Mouse (Mus musculus) MEL (cell line): Measurements from ENCODE around the gene Rragc. TPM values are rescaled to one million over a fixed set of nuclear protein-coding genes. Genes with fewer than 3 reads are reported as not detected.

Experiments
- DNase-seq: peaks from one replicate; pipeline ENCODE4 v3.0.0; 2011; ENCODE audit warnings: low read depth, low spot score
- H3K27ac ChIP-seq: 2 replicates; pipeline ENCODE4 v1.5.1; 2012; ENCODE audit warnings: low read depth, mild to moderate bottlenecking, control low read depth, low read length, moderate library complexity; ENCODE audit not compliant: control insufficient read depth
- H3K27me3 ChIP-seq, 2 experiments: fragments of 150-350 bp in 1 of 2; sonication (generic) in 1 of 2; 2 replicates each; pipeline ENCODE4 v1.6.1; 2012; ENCODE audit warnings: low read length in 2 of 2, mild to moderate bottlenecking in 2 of 2, improper control_type of control experiment in 1 of 2, moderate library complexity in 1 of 2; ENCODE audit not compliant: insufficient read depth in 2 of 2, control insufficient read depth in 1 of 2
- H3K36me3 ChIP-seq, 2 experiments: 2 replicates each; pipeline ENCODE4 v1.6.1; 2012 to 2014; ENCODE audit warnings: low read length in 2 of 2, improper control_type of control experiment in 1 of 2, inconsistent platforms in 1 of 2, mild to moderate bottlenecking in 1 of 2; ENCODE audit not compliant: insufficient read depth in 2 of 2, control insufficient read depth in 1 of 2
- H3K4me1 ChIP-seq, 2 experiments: fragments of 150-350 bp in 1 of 2; sonication (generic) in 1 of 2; 2 replicates each; pipeline ENCODE4 v1.6.1; 2012; ENCODE audit warnings: low read length in 2 of 2, improper control_type of control experiment in 1 of 2, mild to moderate bottlenecking in 1 of 2; ENCODE audit not compliant: insufficient read depth in 2 of 2, control insufficient read depth in 1 of 2
- H3K4me3 ChIP-seq, 2 experiments: fragments of 150-350 bp in 1 of 2; sonication (generic) in 1 of 2; 2 replicates each; pipeline ENCODE4 v1.5.1; 2012; ENCODE audit warnings: low read depth in 2 of 2, low read length in 2 of 2, mild to moderate bottlenecking in 2 of 2, moderate library complexity in 2 of 2, control low read depth in 1 of 2, improper control_type of control experiment in 1 of 2; ENCODE audit not compliant: control insufficient read depth in 1 of 2, insufficient read depth in 1 of 2
- H3K79me2 ChIP-seq: 2 replicates; pipeline ENCODE4 v1.6.1; 2012; ENCODE audit warnings: mild to moderate bottlenecking, low read length, moderate library complexity; ENCODE audit not compliant: control insufficient read depth, poor library complexity, insufficient read depth
- H3K9ac ChIP-seq: 2 replicates; pipeline ENCODE4 v1.6.1; 2012; ENCODE audit warnings: low read depth, mild to moderate bottlenecking, control low read depth, low read length, moderate library complexity; ENCODE audit not compliant: control insufficient read depth, poor library complexity, severe bottlenecking
- H3K9me3 ChIP-seq: fragments of 150-350 bp; sonication (generic); replicated peaks from 2 replicates; pipeline ENCODE4 v1.6.1; 2012; ENCODE audit warnings: mild to moderate bottlenecking, low read length, improper control_type of control experiment, moderate library complexity; ENCODE audit not compliant: insufficient read depth
- BHLHE40 ChIP-seq: IDR thresholded peaks from 2 replicates; pipeline ENCODE4 v1.6.1; 2012; ENCODE audit warnings: low read depth, mild to moderate bottlenecking, inconsistent platforms, low read length, improper control_type of control experiment, borderline replicate concordance
- CHD1 ChIP-seq: IDR thresholded peaks from 2 replicates; pipeline ENCODE4 v1.6.1; 2012; ENCODE audit warnings: low read depth, mild to moderate bottlenecking, inconsistent platforms, low read length, improper control_type of control experiment
- E2F4 ChIP-seq: IDR thresholded peaks from 2 replicates; pipeline ENCODE4 v1.6.1; 2011; ENCODE audit warnings: low read depth, low read length, improper control_type of control experiment, borderline replicate concordance
- EP300 ChIP-seq, 2 experiments: IDR thresholded peaks; 2 replicates each; pipeline ENCODE4 v1.6.1; 2011; ENCODE audit warnings: improper control_type of control experiment in 2 of 2, low read length in 2 of 2, low read depth in 1 of 2, mild to moderate bottlenecking in 1 of 2
- ETS1 ChIP-seq: IDR thresholded peaks from 2 replicates; pipeline ENCODE4 v1.6.1; 2012; ENCODE audit warnings: low read depth, mild to moderate bottlenecking, inconsistent platforms, low read length, improper control_type of control experiment, moderate library complexity
- GABPA ChIP-seq: IDR thresholded peaks from 2 replicates; pipeline ENCODE4 v1.6.1; 2012; ENCODE audit warnings: low read depth, mild to moderate bottlenecking, inconsistent platforms, low read length, improper control_type of control experiment, moderate library complexity
- HCFC1 ChIP-seq: IDR thresholded peaks from 2 replicates; pipeline ENCODE4 v1.6.1; 2012; ENCODE audit warnings: low read depth, mild to moderate bottlenecking, inconsistent platforms, low read length, improper control_type of control experiment, moderate library complexity
- JUND ChIP-seq: IDR thresholded peaks from 2 replicates; pipeline ENCODE4 v1.6.1; 2011; ENCODE audit warnings: low read depth, mild to moderate bottlenecking, improper control_type of control experiment, low read length
- MAX ChIP-seq: IDR thresholded peaks from 2 replicates; pipeline ENCODE4 v1.6.1; 2011; ENCODE audit warnings: low read length, improper control_type of control experiment
- MXI1 ChIP-seq: IDR thresholded peaks from 2 replicates; pipeline ENCODE4 v1.6.1; 2011; ENCODE audit warnings: mild to moderate bottlenecking, low read depth, low read length, improper control_type of control experiment
- MYC ChIP-seq: IDR thresholded peaks from 2 replicates; pipeline ENCODE4 v1.6.1; 2011; ENCODE audit warnings: low read depth, mild to moderate bottlenecking, low read length, improper control_type of control experiment, moderate library complexity
- NRF1 ChIP-seq: IDR thresholded peaks from 2 replicates; pipeline ENCODE4 v1.6.1; 2014; ENCODE audit warnings: low read depth, mild to moderate bottlenecking, inconsistent platforms, low read length, improper control_type of control experiment, moderate library complexity; ENCODE audit not compliant: poor library complexity, insufficient read depth, severe bottlenecking
- RAD21 ChIP-seq: IDR thresholded peaks from 2 replicates; pipeline ENCODE4 v1.6.1; 2011; ENCODE audit warnings: mild to moderate bottlenecking, low read depth, low read length, improper control_type of control experiment
- RCOR1 ChIP-seq: IDR thresholded peaks from 2 replicates; pipeline ENCODE4 v1.6.1; 2012; ENCODE audit warnings: low read depth, mild to moderate bottlenecking, inconsistent platforms, low read length, improper control_type of control experiment
- SMC3 ChIP-seq: IDR thresholded peaks from 2 replicates; pipeline ENCODE4 v1.6.1; 2011; ENCODE audit warnings: low read depth, low read length, improper control_type of control experiment
- TAL1 ChIP-seq: IDR thresholded peaks from 2 replicates; pipeline ENCODE4 v1.6.1; 2012; ENCODE audit warnings: mild to moderate bottlenecking, inconsistent platforms, low read length, moderate library complexity, mixed read lengths
- TBP ChIP-seq: IDR thresholded peaks from 2 replicates; pipeline ENCODE4 v1.8.0; 2011; ENCODE audit warnings: low read depth, low read length, improper control_type of control experiment
- USF1 ChIP-seq: IDR thresholded peaks from 2 replicates; pipeline ENCODE4 v1.6.1; 2014; ENCODE audit warnings: low read depth, mild to moderate bottlenecking, inconsistent platforms, low read length, improper control_type of control experiment, moderate library complexity
- USF2 ChIP-seq, 2 experiments: IDR thresholded peaks; 2 replicates each; pipeline ENCODE4 v1.6.1; 2011 to 2012; ENCODE audit warnings: improper control_type of control experiment in 2 of 2, low read length in 2 of 2, borderline replicate concordance in 1 of 2, inconsistent platforms in 1 of 2, low read depth in 1 of 2, mild to moderate bottlenecking in 1 of 2; ENCODE audit not compliant: insufficient read depth in 1 of 2
- ZC3H11A ChIP-seq: IDR thresholded peaks from 2 replicates; pipeline ENCODE4 v1.6.1; 2012; ENCODE audit warnings: low read depth, mild to moderate bottlenecking, inconsistent platforms, low read length, improper control_type of control experiment
- ZMIZ1 ChIP-seq: IDR thresholded peaks from 2 replicates; pipeline ENCODE4 v1.6.1; 2012; ENCODE audit warnings: low read depth, mild to moderate bottlenecking, inconsistent platforms, low read length, improper control_type of control experiment, moderate library complexity
- ZNF384 ChIP-seq: IDR thresholded peaks from 2 replicates; pipeline ENCODE4 v1.6.1; 2012; ENCODE audit warnings: low read depth, mild to moderate bottlenecking, inconsistent platforms, low read length, improper control_type of control experiment
- polyA plus RNA-seq, 2 experiments: library from polyadenylated mRNA; stranded (reverse) in 1 of 2; unstranded in 1 of 2; fragments of >175 nt in 1 of 2; fragments of >200 nt in 1 of 2; gene quantifications; 2 replicates each; pipeline versions ENCODE4 v1.2.1 to v1.2.4; 2012; ENCODE audit warnings: low replicate concordance in 2 of 2, low read depth in 1 of 2; ENCODE audit not compliant: insufficient read length in 2 of 2, insufficient read depth in 1 of 2, missing spikeins in 1 of 2
- total RNA-seq: library from RNA; depleted of rRNA; stranded (reverse); fragments of 300-350 nt; gene quantifications from 2 replicates; pipeline ENCODE4 v1.2.3, GENCODE M21; 2012

The Rragc gene
- total and polyA plus RNA-seq, 3 experiments, result 21.0 to 36.6 TPM; not detected in 1

GRCm38 (mm10) chr4:123916748-123917547 is at the start of gene Rragc (continued):
- TF ChIP-seq USF2 (IDR thresholded peaks at IDR 0.05; ENCODE audit: borderline replicate concordance in 1 of 2, insufficient read depth in 1 of 2, low read depth in 1 of 2, low read length in 2 of 2) (peak; percentile 85 to 98), MYC (peak; percentile 62; the same call in 1 of the 2 replicates), MXI1 (peak; percentile 91), MAX (peak; percentile 94), TAL1 (no peak)
- TF ChIP-seq, all 39 proteins: peak for 19

DNA sequence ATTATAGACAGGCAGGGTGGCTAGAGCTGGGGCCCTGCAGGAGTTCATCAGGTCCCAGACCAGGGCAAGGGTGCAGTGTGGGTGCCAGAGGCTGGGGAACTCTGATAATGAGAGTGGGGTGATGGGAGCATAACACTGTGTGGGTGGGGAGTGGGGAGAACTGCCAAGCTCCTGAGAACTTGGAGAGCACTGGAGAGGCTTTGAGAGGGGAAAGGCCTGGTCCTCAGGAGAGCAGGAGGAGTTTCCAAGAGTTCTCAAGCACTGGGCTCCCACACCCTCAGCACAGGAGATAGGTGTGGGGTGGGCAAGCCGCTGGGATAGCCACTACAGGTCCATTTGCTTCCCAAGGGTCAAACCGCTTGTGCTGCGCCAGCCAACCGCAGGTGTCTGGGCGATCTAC is 23.5 kb upstream of the Rragc start:
- TF ChIP-seq RCOR1 (no peak), JUND (no peak), ZNF384 (no peak), TBP (no peak), NRF1 (no peak), CHD1 (no peak), EP300 (IDR thresholded peaks at IDR 0.05; ENCODE audit: low read depth in 1 of 2, low read length in 2 of 2) (no peak), RAD21 (no peak), ETS1 (no peak), MXI1 (no peak), USF1 (no peak), E2F4 (no peak), HCFC1 (no peak), BHLHE40 (no peak), ZC3H11A (no peak), SMC3 (no peak), ZMIZ1 (no peak), GABPA (no peak)
- H3K27ac ChIP-seq, result no peak overlapping the region

More for the DNA sequence above, 23.5 kb upstream of the Rragc start:
- DNase-seq, result no peak
- Histone ChIP-seq H3K36me3 (no peaks in the 10 kb centered on the region), H3K9me3 (no peaks in the 10 kb centered on the region), H3K27me3 (no peaks in the 10 kb centered on the region), H3K4me1 (no peaks in the 10 kb centered on the region), H3K79me2 (no peaks in the 10 kb centered on the region), H3K4me3 (no peak overlapping the region), H3K9ac (no peak overlapping the region)
